Mouse (Mus musculus) large intestine, adult 2 months (tissue): Measurements from ENCODE around the gene Dnah1. TPM values are rescaled to one million over a fixed set of nuclear protein-coding genes. Genes with fewer than 3 reads are reported as not detected.

Source experiments
- DNase-seq: peaks from one replicate; pipeline ENCODE4 v3.0.0-alpha.2; 2012; ENCODE audit warnings: low read depth, low spot score
- WGBS: fragments of 180-500 bp; shearing (Covaris S2); methylation state at CpG from one replicate; pipeline ENCODE4 v1.1.7; 2018; 5-methylcytosine and 5-hydroxymethylcytosine counted together
- polyA plus RNA-seq: library from polyadenylated mRNA; depleted of rRNA; stranded (reverse); fragments of >200 nt; gene quantifications from 2 replicates; pipeline ENCODE4 v1.2.3, GENCODE M21; 2012; rRNA removed

Dnah1 gene
- polyA plus RNA-seq = 0.10 and 0.11 TPM in 2 replicates

GRCm38 (mm10) chr14:31323849-31324792 is at the start of gene Dnah1:
Gene Dnah1, minus strand, starts transcription at chr14:31323896.
- WGBS = 31% methylated on average over 28 of the region's 28 CpGs
- DNase-seq = no peak

- 86% methylated on average over 3 of the region's 3 CpGs for WGBS
- DNase-seq = no peak
Observed at GRCm38 (mm10) chr14:31369377-31369776, 45.7 kb upstream of the Dnah1 start.

DNA sequence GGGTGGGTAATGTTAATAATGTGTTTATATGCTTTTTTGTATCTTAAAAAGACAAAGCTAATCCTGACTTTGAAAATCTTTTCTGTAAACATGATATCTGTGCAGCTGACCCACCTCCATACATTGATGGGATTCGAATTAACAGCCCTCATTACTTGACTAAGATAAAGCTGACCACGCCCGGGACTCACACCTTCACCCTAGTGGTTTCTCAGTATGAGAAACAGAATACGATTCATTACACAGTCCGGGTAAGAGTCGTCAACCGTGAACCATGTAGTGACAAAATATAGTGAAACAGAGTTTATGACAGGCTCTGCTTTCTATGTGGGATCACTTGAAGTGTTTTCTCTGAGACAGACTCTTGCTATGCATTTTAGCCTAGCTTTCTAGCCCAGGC is 44.3 kb upstream of the Dnah1 start:
- DNase-seq = no peak
- WGBS = 76% methylated on average over 7 of the region's 7 CpGs

- peak; percentile 21 for DNase-seq
Observed at GRCm38 (mm10) chr14:31365350-31365749, 41.7 kb upstream of the Dnah1 start.

GRCm38 (mm10) chr14:31364589-31364988 is 40.9 kb upstream of the Dnah1 start:
- DNase-seq = no peak
- WGBS = 98% methylated on average over 4 of the region's 4 CpGs

GRCm38 (mm10) chr14:31362236-31362635 is 38.5 kb upstream of the Dnah1 start:
- 87% methylated on average over 2 of the region's 2 CpGs for WGBS
- no peak for DNase-seq

DNA sequence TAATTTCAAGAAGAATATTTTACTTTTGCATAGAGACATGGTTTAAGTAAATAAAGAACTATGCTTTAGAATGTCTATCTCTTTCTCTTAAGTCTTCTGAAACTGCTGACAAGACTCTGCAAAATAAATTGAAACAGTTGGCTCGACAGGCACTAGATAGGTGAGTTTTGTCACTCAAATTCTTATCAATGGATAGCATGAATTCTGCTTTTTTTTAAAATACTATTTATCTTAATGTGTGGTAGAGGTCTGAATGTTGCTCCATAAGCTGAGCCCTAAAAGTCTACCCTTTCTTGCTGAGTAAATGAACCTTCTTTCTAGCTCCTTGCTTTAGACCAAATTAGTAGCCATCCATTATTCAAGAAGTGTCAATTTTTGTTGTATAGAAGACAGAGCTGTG is 21.7 kb upstream of the Dnah1 start:
- WGBS = 95% methylated on average over 1 of the region's 1 CpGs
- DNase-seq = no peak

GRCm38 (mm10) chr14:31343241-31343640 is 19.5 kb upstream of the Dnah1 start:
- WGBS = 76% methylated on average over 8 of the region's 8 CpGs
- no peak for DNase-seq

GRCm38 (mm10) chr14:31337947-31338346 is 14.3 kb upstream of the Dnah1 start:
- no peak for DNase-seq

- DNase-seq = peak; percentile 18
- 5% methylated on average over 7 of the region's 7 CpGs for WGBS
Observed at GRCm38 (mm10) chr14:31337406-31337805, 13.7 kb upstream of the Dnah1 start.

DNA sequence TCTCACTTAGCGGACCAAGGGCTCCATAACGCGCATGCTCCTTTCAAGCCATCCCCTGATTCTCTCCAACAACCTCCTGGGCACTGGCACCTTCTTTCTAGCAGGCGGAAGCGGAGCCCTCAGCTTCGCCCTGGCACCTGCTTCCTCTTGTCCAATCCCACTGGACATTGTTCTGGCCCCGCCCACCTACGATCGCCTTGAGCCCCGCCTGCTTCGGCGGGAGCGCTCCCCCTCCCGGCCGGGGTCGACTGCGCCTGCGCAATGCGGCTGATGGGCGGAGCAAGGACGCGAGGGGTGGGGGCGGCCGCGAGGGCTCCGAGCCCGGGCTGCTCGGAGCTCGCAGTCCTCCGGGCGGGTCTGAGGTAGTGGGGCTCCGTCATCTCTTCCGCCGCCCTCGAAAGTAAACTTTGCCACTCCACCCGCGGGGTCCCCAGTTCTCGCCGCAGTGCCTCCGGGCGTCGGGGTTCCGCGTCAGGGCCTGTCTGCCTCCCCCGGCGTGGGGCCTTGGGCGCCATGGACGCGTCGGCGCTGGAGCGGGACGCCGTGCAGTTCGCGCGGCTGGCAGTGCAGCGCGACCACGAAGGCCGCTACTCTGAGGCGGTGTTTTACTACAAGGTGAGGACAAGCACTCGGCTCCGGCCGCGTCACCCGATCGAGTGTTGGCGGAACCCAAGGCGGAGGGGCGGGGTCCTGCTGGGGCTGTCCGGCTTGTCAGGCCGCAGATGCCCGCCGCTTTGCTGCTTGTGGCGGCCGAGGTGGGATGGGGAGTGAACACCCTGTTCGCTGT is 12.9 kb upstream of the Dnah1 start, which contains the start of gene Capn7:
Gene Capn7, plus strand, starts transcription at position 270 of the 787 bp plus-strand sequence.
- under 1% methylated on average over 78 of the region's 78 CpGs for WGBS
- peak; percentile 96 for DNase-seq

GRCm38 (mm10) chr14:31335765-31336164 is 12.1 kb upstream of the Dnah1 start:
- no peak for DNase-seq
- WGBS = 49% methylated on average over 3 of the region's 3 CpGs

- WGBS = 60% methylated on average over 4 of the region's 4 CpGs
- no peak for DNase-seq
Observed at GRCm38 (mm10) chr14:31330957-31331356, 7.3 kb upstream of the Dnah1 start.

DNA sequence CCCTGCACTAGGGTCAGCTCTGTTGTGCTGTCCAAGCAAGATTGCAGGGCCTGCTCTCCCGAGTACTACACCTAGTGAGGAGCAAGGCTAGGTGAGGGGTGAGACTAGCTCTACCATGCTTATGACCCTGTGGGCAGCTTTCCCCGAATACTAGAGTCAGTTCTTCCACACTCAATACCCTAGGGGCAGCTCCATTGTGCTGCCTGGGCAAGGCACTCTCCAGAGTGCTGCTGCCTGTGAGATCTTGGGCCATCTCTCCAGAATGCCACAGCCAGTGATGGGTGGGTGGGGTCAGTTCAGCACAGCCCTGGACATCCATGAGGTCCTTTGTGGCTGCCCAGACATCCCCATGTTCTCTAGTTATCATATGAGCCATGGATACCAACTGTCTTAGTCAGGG is 6.0 kb upstream of the Dnah1 start:
- WGBS = 45% methylated on average over 2 of the region's 2 CpGs
- no peak for DNase-seq

DNA sequence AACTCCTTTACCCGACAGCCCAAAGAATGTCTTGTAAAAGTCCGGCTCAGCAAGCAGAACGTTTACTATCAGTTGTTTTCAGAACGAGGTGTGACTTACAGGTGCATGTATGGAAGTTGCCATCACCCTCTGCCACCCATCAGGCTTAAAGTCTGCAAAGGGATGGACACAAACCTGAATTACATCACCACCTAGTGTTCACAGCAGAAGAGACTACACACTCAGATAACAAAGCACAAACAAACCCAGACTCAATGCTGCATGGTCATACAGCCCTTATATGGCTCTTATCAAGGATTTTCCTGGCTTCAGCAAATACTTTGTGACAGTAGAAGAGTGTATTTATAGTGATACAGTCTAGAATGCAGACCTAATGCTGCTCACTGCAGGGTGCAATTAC is 4.0 kb upstream of the Dnah1 start:
- DNase-seq = no peak
- WGBS = 32% methylated on average over 4 of the region's 4 CpGs

GRCm38 (mm10) chr14:31327196-31327595 is 3.5 kb upstream of the Dnah1 start:
- WGBS = 83% methylated on average over 1 of the region's 1 CpGs
- no peak for DNase-seq

GRCm38 (mm10) chr14:31326770-31327169 is 3.1 kb upstream of the Dnah1 start:
- DNase-seq = no peak
- 73% methylated on average over 7 of the region's 7 CpGs for WGBS

- DNase-seq = no peak
- 47% methylated on average over 5 of the region's 5 CpGs for WGBS
Observed at GRCm38 (mm10) chr14:31325551-31325950, 1.9 kb upstream of the Dnah1 start.

DNA sequence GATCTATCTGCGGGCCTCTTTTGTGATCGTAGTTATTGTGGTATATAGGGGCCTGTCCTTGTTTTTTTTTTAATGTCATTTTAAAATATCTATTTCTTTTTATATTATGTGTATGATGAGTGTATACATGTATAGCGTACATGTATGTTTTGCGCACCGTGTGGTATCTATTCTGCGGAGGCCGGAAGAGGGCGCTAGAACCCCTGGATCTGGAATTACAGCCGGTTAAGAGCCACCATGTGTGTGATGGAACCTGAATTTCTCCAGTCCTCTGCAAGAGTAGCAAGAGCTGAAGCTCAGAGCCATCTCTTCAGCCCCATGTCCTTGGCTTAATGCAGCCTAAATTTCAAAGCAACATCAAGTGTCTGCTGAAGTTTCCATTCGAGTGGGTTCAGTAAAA is 1.2 kb upstream of the Dnah1 start:
- DNase-seq = no peak
- 78% methylated on average over 10 of the region's 10 CpGs for WGBS

- 48% methylated on average over 4 of the region's 4 CpGs for WGBS
- DNase-seq = no peak
Observed at GRCm38 (mm10) chr14:31323189-31323588, 507 bp downstream of the Dnah1 start.

DNA sequence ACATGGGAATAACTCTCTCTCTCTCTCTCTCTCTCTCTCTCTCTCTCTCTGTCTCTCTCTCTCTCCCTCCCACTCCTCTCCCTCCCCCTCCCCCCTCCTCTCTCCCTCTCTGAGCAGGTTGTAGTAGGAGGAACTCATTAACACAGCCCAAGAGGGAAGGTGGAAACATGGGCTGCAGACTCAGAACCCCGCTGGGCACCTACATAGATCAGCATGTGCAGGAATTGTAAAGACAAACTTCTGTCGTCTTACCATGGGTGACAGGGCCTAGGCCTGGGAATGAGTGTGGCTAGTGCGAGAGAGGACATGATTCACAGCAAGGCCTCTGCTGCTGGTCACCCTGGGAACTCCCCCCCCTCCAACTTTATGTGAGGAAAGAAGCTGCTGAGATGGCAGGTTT is 1.5 kb downstream of the Dnah1 start:
- DNase-seq = no peak

More for the DNA sequence above, 1.5 kb downstream of the Dnah1 start:
- WGBS = 86% methylated on average over 3 of the region's 3 CpGs
